Mouse (Mus musculus) C2C12 (cell line): Measurements from ENCODE around the gene Hdac7. TPM values are rescaled to one million over a fixed set of nuclear protein-coding genes. Genes with fewer than 3 reads are reported as not detected.

Experiments
- H3K27me3 ChIP-seq: one replicate; pipeline ENCODE4 v1.6.1; 2011; ENCODE audit not compliant: control insufficient read depth, insufficient read depth, insufficient read length
- H3K36me3 ChIP-seq: one replicate; pipeline ENCODE4 v1.6.1; 2011; ENCODE audit not compliant: control insufficient read depth, insufficient read depth
- H3K4me3 ChIP-seq: one replicate; pipeline ENCODE4 v1.5.1; 2011; ENCODE audit warnings: mild to moderate bottlenecking, control low read depth; ENCODE audit not compliant: poor library complexity, insufficient read depth, severe bottlenecking
- H3K79me2 ChIP-seq: one replicate; pipeline ENCODE4 v1.6.1; 2011; ENCODE audit not compliant: control insufficient read depth, insufficient read depth
- H3K79me3 ChIP-seq: one replicate; pipeline ENCODE4 v1.6.1; 2011; ENCODE audit warnings: low read depth, control low read depth
- H3ac ChIP-seq: one replicate; pipeline ENCODE3; 2011; ENCODE audit warnings: low read depth; ENCODE audit not compliant: control insufficient read depth, insufficient read length
- CEBPB ChIP-seq: IDR thresholded peaks from one replicate; pipeline ENCODE4 v1.6.1; 2011; ENCODE audit warnings: low read depth, mild to moderate bottlenecking, control low read depth, moderate library complexity
- CTCF ChIP-seq: IDR thresholded peaks from one replicate; pipeline ENCODE4 v1.5.1; 2011; ENCODE audit not compliant: control insufficient read depth, insufficient read depth, insufficient read length
- FOSL1 ChIP-seq: IDR thresholded peaks from one replicate; pipeline ENCODE4 v1.8.0; 2011; ENCODE audit warnings: mild to moderate bottlenecking, low read length; ENCODE audit not compliant: poor library complexity, insufficient read depth, severe bottlenecking
- MAX ChIP-seq: IDR thresholded peaks from one replicate; pipeline ENCODE4 v1.6.1; 2011; ENCODE audit warnings: mild to moderate bottlenecking, control low read depth
- MYOD1 ChIP-seq: IDR thresholded peaks from one replicate; pipeline ENCODE4 v1.6.1; 2011; ENCODE audit warnings: low read depth; ENCODE audit not compliant: control insufficient read depth, insufficient read length
- MYOG ChIP-seq: IDR thresholded peaks from one replicate; pipeline ENCODE4 v1.6.1; 2011; ENCODE audit not compliant: control insufficient read depth, insufficient read length; ENCODE audit errors: extremely low read depth
- USF1 ChIP-seq: IDR thresholded peaks from one replicate; pipeline ENCODE4 v1.6.1; 2011; ENCODE audit warnings: low read depth, mild to moderate bottlenecking, control low read depth, moderate library complexity
- polyA plus RNA-seq: library from polyadenylated mRNA; unstranded; fragments of >200 nt; fragmentation: generic; extraction: Trizol; gene quantifications from one replicate; pipeline ENCODE4 v1.2.1, GENCODE M21; 2012; ENCODE audit warnings: missing spikeins

Gene Hdac7
- polyA plus RNA-seq, 1 experiment, result 41.2 TPM

GRCm38 (mm10) chr15:97832764-97833479 is 11.4 kb downstream of the Hdac7 start:
- H3K36me3 ChIP-seq, result peaks cover 8% of the 10 kb centered on the region
- H3K79me2 ChIP-seq, result peaks cover 41% of the 10 kb centered on the region
- peaks cover 31% of the 10 kb centered on the region for H3K79me3 ChIP-seq
- H3K4me3 ChIP-seq, result no peak overlapping the region
- no peak overlapping the region for H3ac ChIP-seq
- TF ChIP-seq CEBPB (no peak), MYOD1 (no peak), MYOG (no peak), CTCF (no peak), USF1 (no peak)
- H3K27me3 ChIP-seq, result no peaks in the 10 kb centered on the region

DNA sequence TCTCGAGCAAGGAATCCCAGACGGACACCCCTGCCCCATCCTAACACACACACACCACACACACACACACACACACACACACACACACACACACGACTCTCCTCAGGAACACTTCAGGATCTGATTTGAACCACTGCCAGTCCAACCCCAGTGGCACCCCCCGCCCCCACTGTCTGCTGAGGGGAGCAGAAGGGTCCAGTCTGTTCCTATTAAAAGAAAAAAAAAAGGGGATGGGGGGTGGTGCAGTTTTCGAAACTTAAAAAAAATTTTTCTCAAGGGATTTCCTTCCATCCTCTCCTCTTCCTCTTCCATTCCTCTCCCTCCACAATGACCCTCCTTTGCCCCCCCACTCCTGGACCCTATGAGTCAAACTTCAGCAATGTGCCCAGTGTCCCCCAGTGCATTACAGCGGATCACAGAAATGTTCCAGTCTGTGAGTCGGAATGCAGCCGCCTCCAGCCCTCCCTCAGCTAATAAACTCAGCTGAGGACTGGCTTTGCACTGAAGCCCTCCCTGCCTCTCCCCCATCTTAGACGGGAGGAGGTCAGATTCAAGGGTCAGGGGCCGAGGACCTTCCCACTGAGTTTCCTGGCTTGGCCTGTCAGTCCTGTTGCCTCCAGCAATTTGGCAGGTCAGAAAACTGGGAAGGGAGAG is 12.2 kb downstream of the Hdac7 start:
- H3K79me3 ChIP-seq, result peaks cover 38% of the 10 kb centered on the region
- peak overlapping the region; percentile 79 for H3K4me3 ChIP-seq
- peaks cover 8% of the 10 kb centered on the region for H3K36me3 ChIP-seq
- H3ac ChIP-seq, result peak overlapping the region; percentile 89
- TF ChIP-seq CEBPB (no peak), MAX (peak; percentile 63)
- no peaks in the 10 kb centered on the region for H3K27me3 ChIP-seq
- peaks cover 49% of the 10 kb centered on the region for H3K79me2 ChIP-seq

GRCm38 (mm10) chr15:97831242-97831986 is 12.9 kb downstream of the Hdac7 start:
- H3ac ChIP-seq, result peak overlapping the region; percentile 93
- peaks cover 13% of the 10 kb centered on the region for H3K36me3 ChIP-seq
- H3K79me3 ChIP-seq, result peaks cover 45% of the 10 kb centered on the region
- no peaks in the 10 kb centered on the region for H3K27me3 ChIP-seq
- H3K4me3 ChIP-seq, result peak overlapping the region; percentile 79
- H3K79me2 ChIP-seq, result peaks cover 56% of the 10 kb centered on the region
- TF ChIP-seq CEBPB (no peak), MAX (no peak), CTCF (peak; percentile 22)

- Histone ChIP-seq H3K4me3 (peak overlapping the region; percentile 79), H3K36me3 (peaks cover 19% of the 10 kb centered on the region), H3K79me2 (peaks cover 62% of the 10 kb centered on the region), H3ac (peak overlapping the region; percentile 93), H3K27me3 (no peaks in the 10 kb centered on the region), H3K79me3 (peaks cover 50% of the 10 kb centered on the region)
- no peak for TF ChIP-seq MYOD1
- no peak for TF ChIP-seq CTCF
- TF ChIP-seq CEBPB, result no peak
- no peak for TF ChIP-seq USF1
These were observed 13.5 kb downstream of the Hdac7 start for GRCm38 (mm10) chr15:97830788-97831241.

DNA sequence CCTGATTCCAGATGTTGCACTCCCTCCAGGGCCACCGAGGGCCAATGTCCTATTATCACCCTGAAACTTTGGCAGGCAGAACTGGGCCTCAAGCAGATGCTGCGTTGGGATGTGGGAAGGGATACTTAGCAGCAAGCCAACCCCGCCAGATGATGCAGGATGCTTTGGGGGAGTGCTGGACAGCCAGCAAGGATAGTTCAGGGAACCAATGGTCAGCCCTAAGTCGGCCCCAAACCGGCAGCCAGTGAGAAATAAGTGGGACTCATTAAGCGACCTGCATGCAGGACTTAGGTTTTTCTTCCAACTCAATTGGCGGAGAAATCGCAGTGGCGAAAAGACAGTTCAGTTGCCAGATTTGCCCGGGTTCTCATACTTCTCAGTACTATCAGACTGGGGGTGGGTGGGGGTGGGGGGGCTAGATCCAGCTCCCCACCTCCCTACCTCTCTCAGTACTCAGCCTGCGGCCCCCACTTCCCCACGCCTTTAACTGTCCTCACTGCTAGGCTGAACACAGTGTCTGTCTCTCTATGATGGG is 14.0 kb downstream of the Hdac7 start:
- H3K79me2 ChIP-seq, result peaks cover 67% of the 10 kb centered on the region
- TF ChIP-seq MYOD1 (no peak), CTCF (no peak), FOSL1 (no peak)
- no peaks in the 10 kb centered on the region for H3K27me3 ChIP-seq
- peak overlapping the region; percentile 93 for H3ac ChIP-seq
- H3K4me3 ChIP-seq, result peak overlapping the region; percentile 79
- H3K36me3 ChIP-seq, result peaks cover 19% of the 10 kb centered on the region
- peaks cover 53% of the 10 kb centered on the region for H3K79me3 ChIP-seq

DNA sequence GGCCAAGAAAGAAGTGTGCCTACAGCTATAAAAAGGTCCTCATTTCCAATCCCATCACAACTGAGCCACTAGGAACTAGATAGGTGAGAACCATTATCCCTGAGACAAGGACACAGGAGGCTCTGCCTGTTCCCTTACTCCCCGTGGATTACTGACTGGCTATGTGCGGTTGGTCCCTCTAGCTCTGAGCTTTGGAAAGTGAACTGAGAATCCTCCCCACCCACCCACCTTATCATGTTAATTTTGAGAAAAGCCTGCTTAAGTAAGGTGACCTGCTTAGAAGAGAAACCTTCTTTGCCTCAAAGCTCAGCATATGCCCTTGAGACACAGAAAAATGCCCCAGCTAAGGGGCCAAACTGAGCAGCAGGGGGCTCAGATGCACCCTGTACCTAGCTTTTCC is 14.9 kb downstream of the Hdac7 start:
- Histone ChIP-seq H3K79me2 (peaks cover 76% of the 10 kb centered on the region), H3ac (no peak overlapping the region), H3K36me3 (peaks cover 22% of the 10 kb centered on the region), H3K27me3 (no peaks in the 10 kb centered on the region), H3K4me3 (no peak overlapping the region), H3K79me3 (peaks cover 57% of the 10 kb centered on the region)
- TF ChIP-seq USF1, result no peak
- no peak for TF ChIP-seq MYOG
- no peak for TF ChIP-seq CTCF
- no peak for TF ChIP-seq MYOD1
- TF ChIP-seq MAX, result no peak
